In genomic region chrX:20915075-20915474, GRCm38 (mm10) we compare ENCODE assay signal across 28 mouse cellular contexts. TPM values are rescaled to one million over a fixed set of nuclear protein-coding genes. Genes with fewer than 3 reads are reported as not detected.
A peak's percentile ranks its signal among the peaks of the same experiment; 100 is the strongest.
DNase-seq lines count a peak whose midpoint lies in the region; ATAC-seq and TF ChIP-seq lines count a peak whose summit lies in the region.
"Had no signal": no experiment of that assay in that cellular context is flagged by ENCODE, and none has a peak within 500 bp of the region (broad histone marks: within the 10 kb centered on the region; RNA-seq: fewer than 3 reads in every experiment).

No protein-coding gene starts in this region.

- no peak for TF ChIP-seq RAD21 in CH12.LX (IDR thresholded peaks at IDR 0.05; ENCODE audit: low read depth, low read length)

- no peak for TF ChIP-seq CTCF in CH12.LX (conservative IDR thresholded peaks at IDR 0.05 in 1 of 2, IDR thresholded peaks at IDR 0.05 in 1 of 2; ENCODE audit: low read depth in 2 of 2, low read length in 2 of 2)

- H3K79me2 ChIP-seq in CH12.LX (replicated peaks; ENCODE audit: control insufficient read depth, extremely low read depth, insufficient read depth, poor library complexity, severe bottlenecking) (no peaks in the 10 kb centered on the region), myocyte (ENCODE audit: control insufficient read depth, insufficient read depth) (no peaks in the 10 kb centered on the region)

- no peaks in the 10 kb centered on the region for H3K9me3 ChIP-seq in CH12.LX (replicated peaks; ENCODE audit: low read length)
- H3K9me3 ChIP-seq: embryonic facial prominence, embryonic 10.5 days; embryonic facial prominence, embryonic 15.5 days; forebrain, embryonic 13.5 days; heart, embryonic 13.5 days; kidney, embryonic 15.5 days; liver, embryonic 15.5 days; neural tube, embryonic 15.5 days had no signal

- peak; percentile 62 for ATAC-seq in frontal cortex, adult (ENCODE audit: low TSS enrichment)
- ATAC-seq: forebrain, embryonic 13.5 days; inflammation-experienced regulatory T-cells, adult 6 months had no signal

- H3K4me2 ChIP-seq in CH12.LX (ENCODE audit: insufficient read depth, low read depth, poor library complexity, severe bottlenecking) (no peak overlapping the region), myocyte (ENCODE audit: low read depth) (peak overlapping the region; percentile 32)
- H3K4me2 ChIP-seq: embryonic facial prominence, embryonic 15.5 days; forebrain, embryonic 13.5 days; heart, embryonic 13.5 days; hindbrain, embryonic 14.5 days; kidney, embryonic 15.5 days; liver, embryonic 15.5 days; lung, embryonic 14.5 days; neural tube, embryonic 15.5 days had no signal

- H3ac ChIP-seq in myocyte (ENCODE audit: control insufficient read depth, insufficient read length), result no peak overlapping the region

- dilution Hi-C loops in CH12.LX (cut with MboI; ENCODE audit: extremely low pct_ligation_motif_present, extremely low pct_unique_long_range_greater_than_20kb, low sequenced_read_pairs), result no loop called here

- peaks cover 13% of the 10 kb centered on the region for H3K27me3 ChIP-seq in CH12.LX (replicated peaks)
- H3K27me3 ChIP-seq in myocyte (ENCODE audit: control insufficient read depth, insufficient read depth, insufficient read length), result no peaks in the 10 kb centered on the region
- H3K27me3 ChIP-seq: forebrain, embryonic 13.5 days; neural tube, embryonic 15.5 days had no signal

- H3K4me3 ChIP-seq in CH12.LX (replicated peaks in 1 of 3; ENCODE audit: low read depth in 2 of 3, low read length in 2 of 3, poor library complexity in 1 of 3) (no peak overlapping the region), myocyte (no peak overlapping the region)
- H3K4me3 ChIP-seq: embryonic facial prominence, embryonic 10.5 days; embryonic facial prominence, embryonic 15.5 days; forebrain, embryonic 13.5 days; heart, embryonic 13.5 days; kidney, embryonic 15.5 days; liver, embryonic 15.5 days; neural tube, embryonic 15.5 days had no signal

- in situ Hi-C loops in CH12.LX (cut with MboI; ENCODE audit: low pct_ligation_motif_present, low pct_unique_long_range_greater_than_20kb, low sequenced_read_pairs), result no loop called here

- peaks cover 5 to 8% of the 10 kb centered on the region in 2 experiments; a peak in 2 of 4 replicates for H3K4me1 ChIP-seq in CH12.LX (ENCODE audit: control insufficient read depth in 1 of 2, insufficient read depth in 2 of 2)
- H3K4me1 ChIP-seq: embryonic facial prominence, embryonic 10.5 days; heart, embryonic 13.5 days had no signal

- intact Hi-C loops in left cerebral cortex, postnatal 4 days (cut with DNase I), result loop anchor here (10.0 kb wide), 1 partner anchor 60 kb away; no protein-coding TSS in a partner anchor

- H3K9ac ChIP-seq in CH12.LX (ENCODE audit: insufficient read depth, low read depth), result no peak overlapping the region
- H3K9ac ChIP-seq: embryonic facial prominence, embryonic 15.5 days; forebrain, embryonic 13.5 days; heart, embryonic 13.5 days; hindbrain, embryonic 14.5 days; kidney, embryonic 15.5 days; liver, embryonic 15.5 days; lung, embryonic 14.5 days; neural tube, embryonic 15.5 days had no signal

- no peaks in the 10 kb centered on the region for H3K36me3 ChIP-seq in CH12.LX (replicated peaks in 1 of 2; ENCODE audit: control insufficient read depth in 1 of 2, insufficient read depth in 1 of 2, low read length in 1 of 2)
- H3K36me3 ChIP-seq in myocyte (ENCODE audit: control insufficient read depth, insufficient read depth), result no peaks in the 10 kb centered on the region
- H3K36me3 ChIP-seq: embryonic facial prominence, embryonic 10.5 days; embryonic facial prominence, embryonic 15.5 days; heart, embryonic 13.5 days; kidney, embryonic 15.5 days; liver, embryonic 15.5 days; neural tube, embryonic 15.5 days had no signal

- TF ChIP-seq POLR2A in CH12.LX (IDR thresholded peaks at IDR 0.05; ENCODE audit: low read depth, low read length), result no peak
- no peak for TF ChIP-seq POLR2A in myocyte (IDR thresholded peaks at IDR 0.05; ENCODE audit: insufficient read length, low read depth)

- no peak overlapping the region for H3K27ac ChIP-seq in CH12.LX (ENCODE audit: insufficient read depth, low read depth)
- H3K27ac ChIP-seq: embryonic facial prominence, embryonic 10.5 days; embryonic facial prominence, embryonic 15.5 days; forebrain, embryonic 13.5 days; heart, embryonic 13.5 days; hindbrain, embryonic 14.5 days; kidney, embryonic 15.5 days; liver, embryonic 15.5 days; neural tube, embryonic 15.5 days had no signal

- DNase-seq in frontal cortex, postnatal 10 days (ENCODE audit: low spot score in 2 of 2), result no peak
- DNase-seq in layer of hippocampus, adult 9-11 months, result peak; percentile 52
- DNase-seq in layer of hippocampus, postnatal 14 days (ENCODE audit: low spot score in 2 of 2), result no peak
- no peak for DNase-seq in CH12.LX (ENCODE audit: extremely low read depth)
- DNase-seq in left cerebral cortex, postnatal 4 days, result no peak
- DNase-seq in spleen, adult 18-20 months, result no peak
- DNase-seq: cerebellum, adult 8-10 months; heart, postnatal 10 days; kidney, adult 11 months; kidney, postnatal 25 days; liver; lung, embryonic 14.5 days; lung, postnatal 14 days; midbrain, embryonic 14.5 days; retina, postnatal 1 day had no signal

- TF ChIP-seq EP300 in CH12.LX (IDR thresholded peaks at IDR 0.05; ENCODE audit: low read length), result no peak

TF ChIP-seq in CH12.LX, 34 proteins besides CTCF, POLR2A, EP300 and RAD21:
- TF ChIP-seq MYC (IDR thresholded peaks at IDR 0.05; ENCODE audit: low read depth, low read length), result 0 out of 2 replicates have a peak, but pooled peaks have one; percentile 10
- no peak for TF ChIP-seq NELFE (IDR thresholded peaks at IDR 0.05; ENCODE audit: low read depth, low read length)

TF ChIP-seq in myocyte, 11 proteins besides CTCF, POLR2A, EP300 and RAD21:
- TF ChIP-seq MAX (IDR thresholded peaks at IDR 0.05; ENCODE audit: low read depth), result no peak
- TF ChIP-seq MYOD1 (IDR thresholded peaks at IDR 0.05; ENCODE audit: control insufficient read depth in 1 of 3, insufficient read length in 2 of 3, low read depth in 2 of 3), result no peak
- TF ChIP-seq CEBPB (IDR thresholded peaks at IDR 0.05; ENCODE audit: insufficient read depth, poor library complexity, severe bottlenecking), result no peak
- no peak for TF ChIP-seq MYOG (IDR thresholded peaks at IDR 0.05; ENCODE audit: control insufficient read depth in 1 of 3, insufficient read depth in 1 of 3, insufficient read length in 2 of 3, low read depth in 2 of 3)
- no peak for TF ChIP-seq SRF (IDR thresholded peaks at IDR 0.05; ENCODE audit: control insufficient read depth, insufficient read length, low read depth)

RNA-seq across cellular contexts. Expression of gene Syn1, which starts 5.7 kb away (rescaled TPM):
- 100 to 1,000 TPM; 552 to 553 TPM for total RNA-seq in layer of hippocampus, postnatal 14 days (2021)
- total RNA-seq in CH12.LX (2012; rRNA removed) (0.17 and 0.38 TPM in 2 replicates), CH12.LX (2014; rRNA removed) (0.08 TPM in 1 of 2 replicates, not detected in the other)
- polyA plus RNA-seq in CH12.LX (2012; ENCODE audit: insufficient read length, low read depth) (0.42 and 0.51 TPM in 2 replicates), myocyte (2012; fragmentation: generic; extraction: Trizol) (8.1 TPM)
- total RNA-seq in left cerebral cortex, postnatal 4 days (2021), result 100 to 1,000 TPM; 223 to 239 TPM
- total RNA-seq: hematopoietic stem cell, adult 5-6 weeks; monocyte, adult 5-6 weeks had no signal
- polyA plus RNA-seq: inflammation-experienced regulatory T-cells, adult 6 months had no signal

RNA-seq across cellular contexts. Expression of gene Cfp, which starts 16.3 kb away (rescaled TPM):
- total RNA-seq in layer of hippocampus, postnatal 14 days (2021), result 10 to 100 TPM in 1 of 2 experiments, 1 to 10 TPM in 1; 9.5 to 11.3 TPM
- total RNA-seq in CH12.LX (2012; rRNA removed), result 26.1 and 30.0 TPM in 2 replicates
- 23.0 and 24.2 TPM in 2 replicates for total RNA-seq in CH12.LX (2014; rRNA removed)
- 58.2 and 66.9 TPM in 2 replicates for polyA plus RNA-seq in CH12.LX (2012; ENCODE audit: insufficient read length, low read depth)
- polyA plus RNA-seq in myocyte (2012; fragmentation: generic; extraction: Trizol), result 1.7 TPM
- total RNA-seq in left cerebral cortex, postnatal 4 days (2021), result 10 to 100 TPM; 11.5 to 13.4 TPM

RNA-seq across cellular contexts. Expression of gene Elk1, which starts 35.3 kb away (rescaled TPM):
- 10 to 100 TPM; 46.1 to 47.8 TPM for total RNA-seq in layer of hippocampus, postnatal 14 days (2021)
- 4.7 and 4.8 TPM in 2 replicates for total RNA-seq in CH12.LX (2012; rRNA removed)
- total RNA-seq in CH12.LX (2014; rRNA removed), result 3.5 and 4.0 TPM in 2 replicates
- polyA plus RNA-seq in CH12.LX (2012; ENCODE audit: insufficient read length, low read depth), result 7.6 and 8.3 TPM in 2 replicates
- 18.9 TPM for polyA plus RNA-seq in myocyte (2012; fragmentation: generic; extraction: Trizol)
- total RNA-seq in left cerebral cortex, postnatal 4 days (2021), result 10 to 100 TPM; 35.0 to 36.8 TPM

RNA-seq across cellular contexts. Expression of gene Timp1, which starts 45.1 kb away (rescaled TPM):
- total RNA-seq in layer of hippocampus, postnatal 14 days (2021), result under 1 TPM in 1 of 2 experiments, not detected in 1; 0.41 TPM
- total RNA-seq in CH12.LX (2012; rRNA removed), result 0.13 TPM in 1 of 2 replicates, not detected in the other
- total RNA-seq in CH12.LX (2014; rRNA removed), result not detected in 2 replicates
- 0.36 and 0.49 TPM in 2 replicates for polyA plus RNA-seq in CH12.LX (2012; ENCODE audit: insufficient read length, low read depth)
- polyA plus RNA-seq in myocyte (2012; fragmentation: generic; extraction: Trizol), result 387 TPM
- total RNA-seq in left cerebral cortex, postnatal 4 days (2021), result 1 to 10 TPM; 2.2 to 2.4 TPM
- total RNA-seq: hematopoietic stem cell, adult 5-6 weeks; monocyte, adult 5-6 weeks had no signal
- polyA plus RNA-seq: inflammation-experienced regulatory T-cells, adult 6 months had no signal

RNA-seq across cellular contexts. Expression of gene Uxt, which starts 46.7 kb away (rescaled TPM):
- total RNA-seq in layer of hippocampus, postnatal 14 days (2021), result 10 to 100 TPM in 1 of 2 experiments, 1 to 10 TPM in 1; 9.4 to 11.3 TPM
- total RNA-seq in CH12.LX (2012; rRNA removed) (38.8 and 44.5 TPM in 2 replicates), CH12.LX (2014; rRNA removed) (39.4 and 40.1 TPM in 2 replicates)
- polyA plus RNA-seq in CH12.LX (2012; ENCODE audit: insufficient read length, low read depth) (39.2 and 42.3 TPM in 2 replicates), myocyte (2012; fragmentation: generic; extraction: Trizol) (57.6 TPM)
- total RNA-seq in left cerebral cortex, postnatal 4 days (2021), result 10 to 100 TPM in 1 of 2 experiments, 1 to 10 TPM in 1; 10.0 to 11.7 TPM

Comparison
In these comparisons a context has a peak if more than half of its experiments do, and no peak if none do; other contexts are left out.
1. RNA of gene Syn1, which starts 5.7 kb away (total RNA-seq): 552 to 553 TPM in layer of hippocampus, postnatal 14 days and 223 to 239 TPM in left cerebral cortex, postnatal 4 days; 0.08 to 0.38 TPM in CH12.LX; every median in the first group is over 100 times any median in the second.
2. RNA of gene Elk1, which starts 35.3 kb away (total RNA-seq): 46.1 to 47.8 TPM in layer of hippocampus, postnatal 14 days and 35.0 to 36.8 TPM in left cerebral cortex, postnatal 4 days; 3.5 to 4.8 TPM in CH12.LX; every median in the first group is over 4 times any median in the second.